Mouse (Mus musculus) cortical plate, adult 2 months (tissue): ENCODE data around the gene Axin2. TPM values are rescaled to one million over a fixed set of nuclear protein-coding genes. Genes with fewer than 3 reads are reported as not detected.
A peak's percentile ranks its signal among the peaks of the same experiment; 100 is the strongest.

Experiments
- H3K27ac ChIP-seq: fragments of 200-500 bp; 2 replicates; pipeline ENCODE4 v1.5.1; 2012; ENCODE audit warnings: low read length, control low read depth, inconsistent platforms; ENCODE audit not compliant: insufficient read depth
- H3K4me1 ChIP-seq: fragments of 200-500 bp; 2 replicates; pipeline ENCODE4 v1.6.1; 2011; ENCODE audit warnings: low read length; ENCODE audit not compliant: control insufficient read depth, insufficient read depth
- H3K4me3 ChIP-seq: fragments of 200-500 bp; 2 replicates; pipeline ENCODE4 v1.5.1; 2011; ENCODE audit warnings: mild to moderate bottlenecking, low read length, control low read depth; ENCODE audit not compliant: insufficient read depth
- CTCF ChIP-seq: fragments of 200-500 bp; IDR thresholded peaks from 2 replicates; pipeline ENCODE4 v1.5.1; 2011; ENCODE audit warnings: mild to moderate bottlenecking, control low read depth, low read length; ENCODE audit not compliant: insufficient read depth; ENCODE audit errors: extremely low read depth
- POLR2A ChIP-seq: fragments of 200-500 bp; IDR thresholded peaks from 2 replicates; pipeline ENCODE4 v1.6.1; 2011; ENCODE audit warnings: mild to moderate bottlenecking, low read length, control low read depth; ENCODE audit not compliant: insufficient read depth; ENCODE audit errors: extremely low read depth
- polyA plus RNA-seq: library from polyadenylated mRNA; depleted of rRNA; stranded (reverse); fragments of >200 nt; gene quantifications from 2 replicates; pipeline ENCODE4 v1.2.3, GENCODE M21; 2012

Axin2 gene
- polyA plus RNA-seq, 1 experiment, result 21.8 TPM

GRCm38 (mm10) chr11:108901670-108902069, 18.5 kb upstream of the Axin2 start:
- H3K4me1 ChIP-seq, result peaks cover 1% of the 10 kb centered on the region; the same call in 1 of the 2 replicates
- no peak overlapping the region for H3K4me3 ChIP-seq
- H3K27ac ChIP-seq, result no peak overlapping the region
- no peak for TF ChIP-seq CTCF
- TF ChIP-seq POLR2A, result no peak

GRCm38 (mm10) chr11:108902303-108902702, 17.8 kb upstream of the Axin2 start:
- Histone ChIP-seq H3K4me3 (no peak overlapping the region), H3K27ac (no peak overlapping the region), H3K4me1 (peaks cover 1% of the 10 kb centered on the region; the same call in 1 of the 2 replicates)
- no peak for TF ChIP-seq CTCF
- TF ChIP-seq POLR2A, result no peak

GRCm38 (mm10) chr11:108906590-108907254, 13.4 kb upstream of the Axin2 start:
- Histone ChIP-seq H3K4me1 (no peaks in the 10 kb centered on the region), H3K4me3 (no peak overlapping the region), H3K27ac (no peak overlapping the region)
- no peak for TF ChIP-seq POLR2A
- no peak for TF ChIP-seq CTCF

GRCm38 (mm10) chr11:108909396-108910195, 10.6 kb upstream of the Axin2 start:
- no peak overlapping the region for H3K4me3 ChIP-seq
- TF ChIP-seq CTCF (no peak), POLR2A (no peak)

GRCm38 (mm10) chr11:108910328-108910886, 9.7 kb upstream of the Axin2 start:
- Histone ChIP-seq H3K4me3 (no peak overlapping the region), H3K27ac (no peak overlapping the region), H3K4me1 (no peaks in the 10 kb centered on the region)
- TF ChIP-seq POLR2A (no peak), CTCF (no peak)

More at GRCm38 (mm10) chr11:108909396-108910195, 10.6 kb upstream of the Axin2 start:
- Histone ChIP-seq H3K27ac (no peak overlapping the region), H3K4me1 (no peaks in the 10 kb centered on the region)

GRCm38 (mm10) chr11:108910903-108911302, 9.2 kb upstream of the Axin2 start:
- TF ChIP-seq POLR2A (no peak), CTCF (no peak)
- Histone ChIP-seq H3K27ac (no peak overlapping the region), H3K4me1 (no peaks in the 10 kb centered on the region), H3K4me3 (no peak overlapping the region)

- H3K4me3 ChIP-seq, result no peak overlapping the region
- TF ChIP-seq POLR2A (no peak), CTCF (no peak)
- no peaks in the 10 kb centered on the region for H3K4me1 ChIP-seq
- H3K27ac ChIP-seq, result no peak overlapping the region
These were observed 8.0 kb upstream of the Axin2 start for GRCm38 (mm10) chr11:108912174-108912573.

GRCm38 (mm10) chr11:108917422-108918324, 2.5 kb upstream of the Axin2 start:
- H3K4me1 ChIP-seq, result peaks cover 3% of the 10 kb centered on the region; the same call in 1 of the 2 replicates
- TF ChIP-seq POLR2A (no peak), CTCF (no peak)
- H3K27ac ChIP-seq, result peak overlapping the region; percentile 75
- H3K4me3 ChIP-seq, result peak overlapping the region; percentile 29

- peak overlapping the region; percentile 87 for H3K27ac ChIP-seq
- TF ChIP-seq CTCF (no peak), POLR2A (0 out of 2 replicates have a peak, but pooled peaks have one; percentile 41)
- H3K4me3 ChIP-seq, result peak overlapping the region; percentile 72
- H3K4me1 ChIP-seq, result peaks cover 5% of the 10 kb centered on the region; the same call in 1 of the 2 replicates
These were observed 722 bp downstream of the Axin2 start for GRCm38 (mm10) chr11:108920636-108921505.
